18 mouse cellular contexts compared by ENCODE assay signal in genomic region chr2:65925363-65925941, GRCm38 (mm10).
DNase-seq lines count a peak whose midpoint lies in the region; ATAC-seq lines count a peak whose summit lies in the region.
"Had no signal": no experiment of that assay in that cellular context is flagged by ENCODE, and none has a peak within 500 bp of the region (broad histone marks: within the 10 kb centered on the region; RNA-seq: fewer than 3 reads in every experiment).

No protein-coding gene starts in this region.

- peak; percentile 23; the same call in 1 of the 2 replicates for ATAC-seq in hindbrain, embryonic 13.5 days (ENCODE audit: low FRiP score)
- ATAC-seq in neural tube, embryonic 12.5 days (ENCODE audit: low FRiP score, low read depth) = peak; percentile 35

- DNase-seq in kidney, postnatal 10 days = peak; percentile 5
- no peak for DNase-seq in kidney, adult 11 months
- peak; percentile 61 for DNase-seq in embryo, embryonic 10.5 days (ENCODE audit: low spot score)
- no peak for DNase-seq in ovary, postnatal 10 days (ENCODE audit: low spot score)
- DNase-seq in lung, postnatal 25 days (ENCODE audit: low spot score) = no peak
- DNase-seq in cerebellum, postnatal 10 days = no peak
- DNase-seq: adrenal gland, postnatal 10 days; cerebellum, postnatal 14 days; heart, adult 11 months; kidney, postnatal 25 days; left cerebral cortex, postnatal 4 days; liver, embryonic 13.5 days; right cerebral cortex, postnatal 14 days; thymus, postnatal 36 days had no signal

- H3K9me3 ChIP-seq in hindbrain, embryonic 13.5 days = no peaks in the 10 kb centered on the region
- no peaks in the 10 kb centered on the region for H3K9me3 ChIP-seq in neural tube, embryonic 12.5 days
- H3K9me3 ChIP-seq: embryonic facial prominence, embryonic 13.5 days; heart, embryonic 15.5 days; liver, embryonic 13.5 days had no signal

- 49% methylated on average over 15 of the region's 15 CpGs for WGBS in hindbrain, embryonic 13.5 days
- 34% methylated on average over 15 of the region's 15 CpGs for WGBS in neural tube, embryonic 12.5 days

- no peak overlapping the region for H3K4me3 ChIP-seq in hindbrain, embryonic 13.5 days
- no peak overlapping the region for H3K4me3 ChIP-seq in neural tube, embryonic 12.5 days
- H3K4me3 ChIP-seq: embryonic facial prominence, embryonic 13.5 days; heart, embryonic 15.5 days; liver, embryonic 13.5 days had no signal

- no peak overlapping the region for H3K9ac ChIP-seq in hindbrain, embryonic 13.5 days
- H3K9ac ChIP-seq in neural tube, embryonic 12.5 days = no peak overlapping the region
- H3K9ac ChIP-seq: embryonic facial prominence, embryonic 13.5 days; heart, embryonic 15.5 days; liver, embryonic 13.5 days had no signal

- no peaks in the 10 kb centered on the region for H3K36me3 ChIP-seq in hindbrain, embryonic 13.5 days
- H3K36me3 ChIP-seq in neural tube, embryonic 12.5 days = no peaks in the 10 kb centered on the region
- H3K36me3 ChIP-seq: embryonic facial prominence, embryonic 13.5 days; heart, embryonic 15.5 days; liver, embryonic 13.5 days had no signal

- H3K4me1 ChIP-seq in hindbrain, embryonic 13.5 days (replicated peaks) = peaks cover 27% of the 10 kb centered on the region
- peaks cover 19% of the 10 kb centered on the region for H3K4me1 ChIP-seq in neural tube, embryonic 12.5 days
- H3K4me1 ChIP-seq: embryonic facial prominence, embryonic 13.5 days had no signal

- peak overlapping the region; percentile 8; the same call in 1 of the 2 replicates for H3K4me2 ChIP-seq in hindbrain, embryonic 13.5 days
- 0 out of 2 replicates have a peak overlapping the region, but pooled peaks have one; percentile 0 for H3K4me2 ChIP-seq in neural tube, embryonic 12.5 days (replicated peaks)
- H3K4me2 ChIP-seq: embryonic facial prominence, embryonic 13.5 days; heart, embryonic 15.5 days; liver, embryonic 13.5 days had no signal

- no peaks in the 10 kb centered on the region for H3K27me3 ChIP-seq in hindbrain, embryonic 13.5 days
- no peaks in the 10 kb centered on the region for H3K27me3 ChIP-seq in neural tube, embryonic 12.5 days (replicated peaks)
- H3K27me3 ChIP-seq: embryonic facial prominence, embryonic 13.5 days; heart, embryonic 15.5 days; liver, embryonic 13.5 days had no signal

- peak overlapping the region; percentile 30; the same call in 1 of the 2 replicates for H3K27ac ChIP-seq in hindbrain, embryonic 13.5 days
- no peak overlapping the region for H3K27ac ChIP-seq in neural tube, embryonic 12.5 days
- H3K27ac ChIP-seq: embryonic facial prominence, embryonic 13.5 days; heart, embryonic 15.5 days; liver, embryonic 13.5 days had no signal

Comparison
In these comparisons a context has a peak if more than half of its experiments do, and no peak if none do; other contexts are left out.
1. DNase-seq: peak in kidney, postnatal 10 days (single experiment) and embryo, embryonic 10.5 days (single experiment); none in kidney, adult 11 months (single experiment), ovary, postnatal 10 days (single experiment), lung, postnatal 25 days (single experiment) and cerebellum, postnatal 10 days (0 of 2).